Mouse (Mus musculus): ENCODE results near the gene Olfr313.

Olfr313 gene

DNA sequence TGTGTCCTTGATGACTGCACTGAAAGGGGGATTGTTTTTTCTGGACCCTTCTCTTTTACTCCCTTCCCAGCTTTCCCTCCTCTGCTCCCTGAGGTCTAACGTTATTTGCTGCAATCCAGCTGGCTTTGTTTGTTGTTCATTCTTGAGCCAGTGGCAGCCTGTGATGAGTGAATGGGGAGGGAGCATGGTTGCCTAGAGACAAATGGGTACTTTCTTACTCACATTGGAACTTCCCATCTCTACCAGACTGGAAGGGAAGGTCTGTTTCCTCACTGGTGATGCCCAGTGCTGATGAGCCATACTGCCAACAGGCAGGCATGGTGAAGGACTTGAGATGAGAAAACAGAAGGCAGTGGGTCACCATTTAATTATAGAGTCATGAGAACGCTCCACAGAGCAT lies 34.9 kb downstream of the Olfr313 start:
- no peak for DNase-seq (ENCODE audit: low spot score)

DNA sequence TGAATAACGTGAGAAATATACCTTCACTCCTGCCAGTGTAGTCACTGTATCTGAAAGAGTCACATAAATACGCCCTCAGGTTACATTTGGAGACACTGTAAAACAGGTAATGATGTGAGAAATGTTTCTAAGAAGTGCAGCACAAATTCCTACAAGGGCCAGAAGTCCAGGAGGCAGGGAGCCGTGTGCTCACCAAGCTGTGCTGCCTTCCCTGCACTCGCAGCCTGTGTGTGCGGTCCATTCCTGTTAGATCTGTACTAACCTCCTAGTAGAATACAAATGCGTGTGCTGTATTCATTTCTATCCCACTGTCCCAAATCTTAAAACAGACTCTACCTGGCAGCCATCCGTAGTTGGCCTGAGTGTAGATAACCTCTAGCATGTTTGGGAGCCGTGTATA lies 45.9 kb downstream of the Olfr313 start:
- DNase-seq (ENCODE audit: low spot score) = no peak

DNA sequence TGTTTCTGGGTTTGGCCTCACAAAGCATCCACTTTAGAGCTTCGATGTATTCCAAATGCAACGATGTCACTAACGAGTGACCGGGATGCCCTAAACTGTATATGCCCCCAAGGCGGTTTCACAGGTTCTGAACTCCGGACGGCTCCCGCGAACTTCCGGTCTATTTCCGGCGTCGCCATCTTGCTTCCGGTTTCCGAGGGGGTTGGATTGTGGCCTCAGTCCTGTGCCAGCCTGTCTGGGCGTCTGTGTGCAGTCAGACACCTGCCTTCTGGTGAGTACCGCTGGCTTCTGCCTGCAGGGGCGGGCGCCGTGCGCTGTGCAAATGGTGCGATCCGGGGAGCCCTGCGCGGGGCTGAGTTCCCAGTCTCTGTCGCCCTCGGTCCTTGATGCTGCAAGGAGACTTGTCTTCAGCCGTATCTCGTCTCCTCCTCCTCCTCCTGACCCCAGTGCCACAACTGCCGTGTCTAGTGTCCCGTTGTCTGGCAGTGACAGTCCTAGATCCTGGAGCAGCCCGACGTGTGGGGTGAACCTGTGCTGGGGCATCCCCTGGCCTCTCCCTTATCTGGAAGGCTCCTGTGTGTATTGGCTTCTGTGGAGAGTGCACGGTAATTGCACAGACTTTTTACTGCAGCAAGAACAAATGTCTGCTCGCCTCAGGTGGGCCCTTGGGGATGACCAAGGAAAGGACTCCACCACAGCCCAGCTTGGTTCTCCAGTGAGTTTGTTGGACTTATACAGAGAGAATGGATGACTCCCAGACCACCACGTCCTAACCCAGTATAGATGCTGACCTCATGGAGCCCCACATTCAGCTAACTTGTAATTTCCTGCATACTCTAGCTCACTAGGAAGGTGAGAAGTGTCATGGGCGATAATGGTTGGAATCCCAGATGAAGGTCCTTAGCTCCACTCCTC lies 52.5 kb downstream of the Olfr313 start, which contains the start of gene 2810021J22Rik:
2810021J22Rik (plus strand) TSS at position 178 of the 915 bp plus-strand sequence.
- DNase-seq (ENCODE audit: low spot score) = peak; percentile 61

DNA sequence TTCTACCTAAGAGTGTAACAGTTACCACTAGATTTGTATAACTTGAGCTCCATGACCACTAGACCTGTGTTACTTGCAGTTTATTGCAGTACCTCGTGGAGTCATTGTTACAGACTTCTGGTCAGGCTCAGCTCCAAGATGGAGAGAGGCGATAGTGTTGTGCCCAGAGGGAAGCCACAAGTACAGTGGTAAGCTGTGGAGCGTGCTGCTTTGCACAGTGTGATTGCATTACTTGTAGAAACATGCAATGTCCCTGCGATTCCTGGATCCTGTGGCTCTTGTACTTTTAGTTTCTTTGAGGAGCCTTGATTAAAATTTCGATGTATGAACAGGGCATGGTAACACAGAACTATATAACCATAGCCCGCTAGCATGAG lies 53.1 kb downstream of the Olfr313 start:
- no peak for DNase-seq (ENCODE audit: low spot score)

All from ovary, postnatal 10 days (tissue).